Mouse (Mus musculus) urinary bladder, postnatal 4 days (tissue): ENCODE measurements at regions not wholly inside any gene's neighbourhood (a gene's known extent, or its start where the extent isn't known, plus 50 kb on each side); places are given as distances from the start of the nearest gene placed in this dataset.

Source experiments
- DNase-seq, 2 experiments: peaks; one replicate each; pipeline ENCODE4 v3.0.0; 2021 to 2022; ENCODE audit warnings: low spot score in 2 of 2

DNA sequence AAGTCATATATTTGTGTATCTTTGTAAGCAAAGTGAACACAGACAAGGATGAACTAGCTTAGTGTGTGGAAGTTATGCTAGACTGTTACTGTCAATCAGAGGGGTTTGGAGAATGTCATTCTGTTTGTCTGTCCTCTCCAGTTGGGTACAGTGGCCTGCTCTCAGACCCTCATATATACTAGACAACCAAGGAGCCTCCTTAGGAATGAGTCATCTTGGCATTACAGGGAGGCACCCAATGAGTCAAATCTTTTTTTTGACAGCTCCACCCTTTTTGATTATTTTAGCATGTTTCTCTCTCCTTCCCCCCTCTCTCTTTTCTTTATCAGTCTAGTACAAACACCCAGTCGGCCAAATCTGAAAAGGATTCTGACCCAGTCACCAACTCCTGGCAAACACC lies 416.3 kb upstream of the Ubash3b start:
- DNase-seq: no peak

DNA sequence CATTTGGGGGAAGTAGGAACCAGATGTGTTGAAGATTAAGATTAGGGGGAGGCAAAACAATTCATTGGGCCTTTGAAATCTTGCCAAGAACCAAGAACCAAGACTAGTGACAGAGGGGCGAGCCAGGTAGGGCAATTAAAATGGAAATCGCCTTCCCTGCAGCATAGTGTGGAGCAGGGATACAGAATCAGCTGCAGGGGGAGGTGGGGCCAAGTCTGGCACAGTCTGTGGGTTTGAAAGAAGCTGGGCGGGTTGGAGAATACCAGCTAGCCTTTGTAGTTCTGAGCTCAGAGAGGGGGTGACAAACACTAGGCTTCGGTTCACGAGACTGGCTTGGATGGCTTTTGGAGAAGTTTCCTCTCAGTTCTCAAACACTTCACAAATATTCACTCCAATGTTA lies 414.3 kb upstream of the Ubash3b start:
- DNase-seq: no peak

DNA sequence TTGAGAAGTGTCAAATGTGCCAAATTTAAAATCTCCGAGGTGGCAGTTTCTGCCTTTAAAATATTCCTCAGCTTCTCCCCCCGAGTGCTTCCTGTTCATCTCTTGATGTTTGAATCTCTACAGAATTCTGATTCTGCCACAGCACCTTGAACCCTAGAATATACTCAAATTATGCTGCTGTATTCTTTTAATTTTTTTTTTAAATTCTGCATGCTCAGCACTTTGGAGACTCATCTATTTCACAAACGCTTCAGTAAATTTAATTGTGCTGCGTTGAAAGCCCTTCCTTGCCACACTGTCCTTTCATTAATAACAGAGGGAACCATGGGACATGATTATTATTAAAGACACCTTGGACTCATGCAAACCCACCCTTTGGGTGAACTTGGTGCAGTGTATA lies 408.8 kb upstream of the Ubash3b start:
- DNase-seq: no peak

DNA sequence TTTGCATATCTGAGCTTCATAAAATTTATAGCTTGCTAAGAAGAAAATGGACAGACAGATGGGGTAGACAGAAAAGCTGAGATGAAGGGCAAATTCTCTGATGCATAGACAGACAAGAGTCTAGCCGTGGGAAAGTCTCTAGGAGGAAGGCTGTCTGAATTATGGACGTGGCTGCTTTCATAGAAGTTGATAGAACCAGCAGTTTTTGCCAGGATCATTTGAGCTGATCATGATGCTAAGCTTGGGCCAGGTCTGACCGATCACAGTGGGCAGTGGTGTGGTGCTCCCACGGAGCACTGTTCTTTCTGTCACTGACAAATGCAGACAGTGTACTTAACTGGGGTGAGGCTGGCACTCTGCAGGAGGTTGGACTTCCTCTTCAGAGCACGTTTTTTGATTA lies 405.0 kb upstream of the Ubash3b start:
- DNase-seq: no peak

DNA sequence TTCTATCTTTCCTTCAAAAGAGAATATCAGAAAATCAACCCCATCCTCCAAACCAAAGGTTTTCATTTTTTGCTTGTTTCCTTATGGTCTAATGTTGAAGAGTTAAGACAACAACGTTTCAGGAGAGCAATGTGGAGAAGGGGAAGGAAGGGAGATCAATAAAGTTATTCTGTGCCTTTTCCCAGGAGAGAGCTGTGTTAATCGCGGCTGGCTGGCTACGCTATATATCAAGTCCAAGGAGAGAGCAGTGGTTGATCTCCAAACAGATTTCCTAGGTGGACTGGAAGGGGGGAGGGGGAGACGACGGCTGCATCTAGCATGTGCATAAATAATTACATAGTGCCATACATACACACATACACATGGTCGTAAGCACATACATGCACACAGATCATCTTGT lies 404.3 kb upstream of the Ubash3b start:
- no peak for DNase-seq

DNA sequence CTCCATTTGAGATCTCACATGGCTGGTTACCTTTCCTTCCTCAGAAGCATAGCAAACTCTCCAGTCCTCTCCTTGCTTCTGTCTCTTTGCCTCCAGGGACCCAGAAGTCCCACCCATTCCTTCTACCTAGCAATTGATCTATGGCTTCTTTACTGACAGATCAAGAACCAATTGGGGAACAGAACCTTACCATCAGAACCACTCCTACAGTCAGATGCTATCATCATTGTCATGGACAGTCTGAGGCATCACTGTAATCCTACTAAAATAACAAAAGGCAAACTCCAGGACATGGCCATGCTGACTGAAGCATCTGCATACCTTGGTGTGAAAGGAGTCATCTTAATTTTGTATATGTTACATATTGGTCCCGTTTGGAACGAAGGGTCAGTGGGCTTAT lies 401.9 kb upstream of the Ubash3b start:
- DNase-seq: no peak

DNA sequence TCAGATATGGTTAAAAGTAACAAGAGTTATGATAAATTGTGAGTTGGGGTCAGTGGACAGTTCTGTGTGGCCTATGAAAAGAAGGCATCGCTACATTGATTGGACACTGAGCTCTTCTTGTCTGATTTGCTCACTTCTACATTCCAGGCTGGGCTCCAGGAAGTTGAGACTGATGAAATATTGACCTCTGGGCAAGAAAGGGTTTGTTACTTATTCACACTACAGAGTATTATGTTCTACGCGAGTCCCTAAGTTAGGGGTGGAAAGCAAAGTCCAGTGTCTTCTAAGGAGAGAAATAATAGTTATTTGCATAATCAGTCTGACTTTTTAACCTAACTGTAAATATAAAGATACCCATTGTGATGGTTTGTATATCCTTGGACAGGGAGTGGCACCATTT lies 397.0 kb upstream of the Ubash3b start:
- no peak for DNase-seq

DNA sequence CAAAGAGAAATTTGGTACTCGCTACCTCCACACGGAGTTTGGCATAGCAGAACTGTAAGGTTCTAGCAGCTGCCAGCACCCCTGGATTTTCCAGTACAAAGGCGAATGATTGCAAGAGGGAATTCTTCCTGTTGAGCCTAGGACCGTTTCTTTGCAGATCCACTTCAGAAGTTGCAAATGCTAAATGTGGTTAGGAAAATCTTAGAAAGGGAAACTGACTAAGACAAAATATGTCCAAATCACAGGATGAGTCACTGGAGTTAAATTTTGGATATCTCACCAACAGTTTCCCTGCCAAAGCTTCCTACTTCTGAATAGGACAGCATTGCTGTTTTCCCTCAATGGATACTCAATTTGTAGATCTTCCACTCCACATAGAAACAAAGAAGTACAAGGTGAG lies 395.4 kb upstream of the Ubash3b start:
- DNase-seq: no peak

DNA sequence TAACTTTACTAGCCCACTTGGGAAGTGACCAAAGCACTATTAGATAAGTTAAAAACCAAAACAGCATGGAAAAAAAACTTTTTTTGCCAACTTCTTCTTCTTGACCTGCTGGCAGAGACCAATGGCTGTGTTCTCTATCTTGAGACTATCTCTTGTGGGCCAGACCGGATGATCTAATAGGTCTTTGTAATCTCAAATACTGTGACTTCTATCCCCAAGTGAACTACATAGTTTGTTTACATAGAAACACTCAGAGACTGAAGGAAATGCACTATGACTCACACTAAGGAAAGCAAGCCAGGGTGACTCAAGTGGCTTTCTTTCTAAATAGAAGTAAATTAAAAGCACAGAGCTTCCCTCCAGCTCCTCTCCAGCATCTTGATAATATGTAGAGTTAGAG lies 384.3 kb upstream of the Ubash3b start:
- no peak for DNase-seq

DNA sequence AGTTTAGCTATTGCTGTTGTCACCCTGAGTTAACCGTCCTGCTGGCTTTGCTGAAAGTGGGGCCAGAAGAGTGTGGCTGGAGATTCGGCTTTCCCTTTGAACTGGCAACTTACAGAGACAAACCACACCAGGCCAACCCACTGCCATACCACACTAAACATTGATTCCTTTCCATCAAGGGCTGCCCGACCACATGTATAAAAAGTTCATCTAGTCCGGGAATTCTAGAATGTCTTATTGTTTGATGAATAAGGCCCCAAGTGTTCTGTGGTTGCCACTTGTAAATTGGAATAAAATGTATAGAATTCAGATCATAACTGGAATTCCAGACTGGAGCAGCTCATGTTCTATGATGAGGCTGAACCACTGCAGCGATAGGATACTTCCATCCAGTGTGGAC lies 381.0 kb upstream of the Ubash3b start:
- DNase-seq: no peak

DNA sequence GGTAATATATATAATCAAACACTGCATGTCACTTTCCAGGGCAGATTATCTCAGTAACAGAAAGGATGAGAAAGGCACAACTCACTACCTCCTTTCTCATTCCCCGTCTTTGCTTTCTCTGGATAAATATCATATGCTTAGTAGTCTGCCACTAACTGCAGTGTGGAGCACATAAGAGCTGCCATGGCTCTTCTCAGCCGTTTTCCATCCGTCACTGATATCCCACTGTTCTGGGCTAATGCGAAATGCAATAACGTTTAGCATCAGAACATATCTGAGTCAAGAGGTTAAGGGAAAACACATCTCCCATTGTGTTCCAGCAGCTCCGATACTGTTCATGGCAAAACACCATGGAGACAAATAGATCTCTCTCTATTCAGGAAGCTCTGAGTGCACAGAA lies 379.8 kb upstream of the Ubash3b start:
- DNase-seq: no peak

DNA sequence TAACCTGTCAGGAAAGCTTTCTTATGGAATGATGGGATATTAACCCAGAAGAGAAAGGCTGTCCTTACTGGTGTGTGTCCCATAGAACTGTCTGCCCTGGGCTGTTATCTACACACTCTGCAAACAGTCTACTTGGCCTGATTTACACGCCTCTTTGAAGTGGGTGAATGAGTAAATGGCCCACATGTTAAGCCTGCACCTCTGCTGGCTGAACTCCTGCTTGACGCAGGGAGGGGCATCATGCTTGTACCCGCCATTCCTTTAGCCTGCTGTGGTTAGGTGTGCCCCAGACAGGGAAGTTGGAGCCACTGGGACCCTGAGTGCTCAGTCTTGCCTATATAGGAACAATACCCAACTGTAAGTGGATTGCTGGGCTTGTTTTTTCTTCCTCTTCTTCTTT lies 371.3 kb upstream of the Ubash3b start:
- DNase-seq: no peak

DNA sequence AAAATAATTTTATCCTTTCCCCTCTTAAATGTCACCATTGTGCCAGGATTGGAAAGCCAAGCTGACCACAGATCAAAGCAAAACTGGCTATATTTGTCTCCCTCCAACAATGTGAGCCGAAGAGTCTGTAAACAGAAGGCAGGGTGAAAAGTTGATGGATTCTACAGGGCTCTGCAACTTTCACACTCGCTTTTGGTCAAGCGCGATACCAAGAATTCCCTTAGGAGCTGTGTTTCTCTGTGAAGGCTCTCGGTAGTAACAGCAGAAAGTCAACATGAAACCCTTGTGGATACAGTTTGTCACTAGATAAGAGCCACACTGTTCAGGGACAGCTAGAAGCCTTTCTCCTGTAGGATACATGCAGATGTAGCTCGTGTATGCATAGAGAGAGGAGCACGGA lies 370.8 kb upstream of the Ubash3b start:
- DNase-seq: no peak

DNA sequence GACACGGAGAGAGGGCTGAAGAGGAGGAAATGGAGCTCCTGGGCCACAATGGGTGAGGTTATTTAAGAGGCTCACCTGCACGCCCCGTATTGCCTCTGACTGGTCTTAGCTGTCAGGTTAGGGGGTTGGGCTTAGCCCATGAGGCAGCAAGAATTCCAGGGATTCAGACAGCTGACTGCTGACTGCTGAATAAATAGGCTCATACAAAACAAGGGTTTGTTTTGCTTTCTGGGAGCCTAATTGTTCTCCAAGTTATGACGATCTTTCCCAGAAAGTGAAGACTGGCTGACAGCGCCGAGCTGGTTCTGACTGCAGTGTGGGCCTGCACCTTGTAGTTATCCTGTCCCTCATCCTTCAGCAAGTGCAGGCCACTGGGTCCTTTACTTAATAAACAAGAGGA lies 370.1 kb upstream of the Ubash3b start:
- DNase-seq: no peak

DNA sequence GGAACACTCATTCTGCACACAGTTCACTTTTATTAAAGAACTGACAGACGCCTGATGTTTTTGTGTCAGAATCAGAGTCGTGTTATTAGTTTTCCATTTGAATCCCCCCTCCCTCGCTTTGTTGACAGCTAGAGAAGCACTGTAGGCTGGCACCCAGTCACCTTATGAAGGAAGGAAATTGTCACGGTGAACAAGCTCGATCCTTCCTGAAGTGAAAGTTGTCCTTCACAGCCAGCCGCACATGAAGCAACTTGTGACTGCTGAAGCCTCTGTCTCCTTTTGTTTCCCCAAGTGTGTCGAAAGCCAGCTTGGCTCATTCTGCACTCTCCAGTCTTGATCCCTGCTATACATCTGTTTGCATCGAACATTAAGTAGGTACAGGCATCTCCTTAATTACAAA lies 364.6 kb upstream of the Ubash3b start:
- no peak for DNase-seq

DNA sequence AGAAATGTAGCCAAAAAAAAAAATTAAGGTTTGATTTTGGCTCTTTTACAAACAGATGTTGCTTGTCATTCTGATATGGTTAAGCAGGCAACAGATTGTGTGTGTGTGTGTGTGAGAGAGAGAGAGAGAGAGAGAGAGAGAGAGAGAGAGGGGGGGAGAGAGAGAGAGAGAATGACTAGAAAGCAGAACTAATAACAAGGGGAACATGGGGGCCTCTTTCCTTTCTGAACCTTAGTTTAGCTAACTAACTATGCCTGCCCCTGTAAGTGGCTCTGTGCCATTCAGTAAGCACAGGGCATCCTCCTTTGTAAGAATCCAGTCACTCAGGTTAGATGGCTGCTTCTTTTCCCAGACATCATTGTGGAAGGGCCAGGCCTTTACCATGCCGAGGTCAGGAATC lies 364.0 kb upstream of the Ubash3b start:
- DNase-seq: no peak

DNA sequence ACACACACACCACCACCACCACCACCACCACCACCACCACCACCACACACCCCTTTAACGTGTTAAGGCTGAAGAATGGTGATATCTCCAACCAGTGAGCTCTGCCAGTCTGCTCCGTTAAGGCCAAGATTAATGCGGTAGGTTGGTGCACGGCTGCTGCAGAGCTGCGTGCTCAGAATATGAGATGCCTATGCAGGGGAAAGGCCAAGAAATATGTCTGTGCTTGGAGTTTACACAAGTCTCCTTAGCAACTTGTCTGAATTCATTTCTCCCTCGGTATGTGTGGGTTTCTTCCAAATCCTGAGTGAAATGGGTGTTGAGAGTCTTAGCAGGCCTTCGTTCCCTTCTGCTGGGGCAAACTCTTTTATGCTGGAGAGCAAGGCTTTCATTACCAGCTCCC lies 363.1 kb upstream of the Ubash3b start:
- DNase-seq: no peak

DNA sequence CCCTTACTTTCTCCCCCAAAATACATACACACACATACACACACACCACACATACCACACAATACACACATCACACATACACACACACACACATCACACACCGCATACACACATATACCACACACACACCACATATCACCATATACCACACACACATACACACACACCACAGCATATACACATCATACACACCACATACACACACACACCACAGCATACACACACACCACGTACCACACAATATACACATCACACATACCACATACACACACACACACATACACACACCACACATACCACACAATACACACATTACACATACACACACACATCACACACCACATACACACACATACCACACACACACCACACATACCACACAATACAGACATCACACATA lies 362.5 kb upstream of the Ubash3b start:
- DNase-seq: no peak

DNA sequence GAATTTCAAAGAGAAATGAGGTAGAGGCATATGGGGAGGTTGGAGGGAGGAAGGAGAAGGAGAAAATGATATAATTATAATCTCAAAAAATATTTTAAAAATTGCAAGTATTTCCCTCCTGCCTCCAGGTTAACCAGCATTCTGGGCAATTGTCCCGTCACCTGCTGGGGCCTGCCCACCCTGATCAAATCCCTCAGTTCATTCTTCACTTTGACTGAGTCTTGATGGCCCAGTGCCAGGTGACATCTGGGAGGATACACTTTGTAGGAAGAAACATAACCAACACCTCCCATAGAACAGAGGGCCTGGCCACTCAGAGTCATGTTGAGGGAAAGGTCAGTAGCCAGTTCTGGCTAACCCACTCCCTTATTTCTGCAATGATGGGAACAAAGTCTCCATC lies 360.8 kb upstream of the Ubash3b start:
- DNase-seq: no peak

DNA sequence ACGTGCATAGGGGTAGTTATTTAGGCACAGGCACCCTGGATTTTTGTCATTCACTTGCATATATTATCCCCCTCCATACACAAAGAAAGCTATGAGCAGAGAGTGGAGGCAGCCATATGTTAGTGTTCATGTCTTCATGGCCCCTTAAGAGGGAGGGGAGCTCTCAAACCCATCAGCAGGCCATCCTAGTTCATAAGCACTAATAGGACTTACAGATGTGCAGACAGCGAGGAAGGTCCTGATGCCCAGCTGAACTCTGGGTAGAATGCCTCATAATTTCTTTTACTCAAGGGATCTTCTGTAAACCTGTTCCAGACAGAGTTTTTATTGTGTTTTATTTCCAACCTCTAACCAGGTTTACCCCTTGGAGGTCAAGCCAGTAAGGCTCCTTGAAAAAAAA lies 356.3 kb upstream of the Ubash3b start:
- DNase-seq: no peak

DNA sequence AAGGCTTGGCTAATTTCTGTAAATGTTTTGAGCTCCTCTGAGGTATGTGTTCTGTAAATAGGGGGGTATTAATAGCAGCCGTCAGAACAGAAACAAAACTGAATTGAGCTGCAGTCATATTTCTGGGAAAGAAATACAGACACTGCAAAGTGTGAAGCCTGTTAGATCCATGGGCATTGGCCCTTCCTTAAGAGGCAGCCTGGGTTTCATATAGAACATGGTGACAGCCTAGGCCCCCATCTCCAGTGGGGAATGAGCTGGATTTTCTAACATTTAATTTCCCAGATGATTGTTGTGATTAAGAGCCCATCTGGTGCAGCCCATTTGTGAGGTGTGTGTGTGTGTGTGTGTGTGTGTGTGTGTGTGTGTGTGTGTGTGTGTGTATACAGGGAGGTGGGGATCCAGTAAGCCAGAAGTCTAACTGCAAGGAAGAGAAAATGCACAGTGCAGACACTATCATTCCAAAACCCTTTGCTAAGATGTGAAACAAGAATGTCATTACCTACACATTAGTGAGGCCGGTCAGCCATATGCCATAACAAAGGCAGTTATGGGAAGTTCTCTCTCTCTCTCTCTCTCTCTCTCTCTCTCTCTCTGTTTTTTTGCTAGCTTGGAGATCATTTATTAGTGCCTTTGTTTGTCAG lies 355.7 kb upstream of the Ubash3b start:
- no peak for DNase-seq

DNA sequence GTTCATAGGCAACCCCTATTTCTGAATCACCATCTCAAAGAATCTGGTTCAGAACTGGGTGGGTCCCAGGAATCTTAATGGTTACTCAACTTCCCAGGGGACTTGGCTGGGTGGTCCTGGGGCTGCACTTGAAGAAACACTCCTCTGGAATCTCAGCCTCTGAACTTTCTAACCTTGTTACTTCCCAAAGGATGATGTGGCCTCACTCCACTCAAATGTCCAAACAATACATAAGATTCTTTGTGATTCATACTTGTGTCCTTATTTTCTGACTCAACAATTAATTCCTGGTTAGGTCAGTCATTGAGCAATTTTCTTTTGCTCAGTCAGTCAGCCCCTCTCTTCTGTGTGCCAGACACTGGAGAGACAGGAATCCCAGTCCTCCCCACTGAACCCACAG lies 353.7 kb upstream of the Ubash3b start:
- DNase-seq: no peak

DNA sequence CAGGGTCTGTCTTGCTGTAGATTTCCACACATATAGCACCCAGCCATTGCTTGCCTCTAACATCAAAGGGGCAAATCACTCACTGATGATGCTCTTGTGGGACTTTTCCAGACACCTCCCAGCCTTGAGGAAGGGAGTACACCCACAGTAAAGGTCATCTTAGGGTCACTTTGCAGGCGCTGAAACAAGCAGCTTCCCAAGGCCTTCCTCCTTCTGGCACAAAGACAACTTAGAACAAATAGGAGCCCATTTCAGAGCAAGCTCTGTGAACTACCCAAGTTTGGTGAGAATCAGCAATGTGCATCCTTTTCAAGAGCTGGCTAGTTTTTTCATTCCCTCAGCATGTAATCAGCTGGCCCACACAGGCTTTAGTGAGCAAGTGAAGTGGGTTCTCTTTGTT lies 352.2 kb upstream of the Ubash3b start:
- no peak for DNase-seq

DNA sequence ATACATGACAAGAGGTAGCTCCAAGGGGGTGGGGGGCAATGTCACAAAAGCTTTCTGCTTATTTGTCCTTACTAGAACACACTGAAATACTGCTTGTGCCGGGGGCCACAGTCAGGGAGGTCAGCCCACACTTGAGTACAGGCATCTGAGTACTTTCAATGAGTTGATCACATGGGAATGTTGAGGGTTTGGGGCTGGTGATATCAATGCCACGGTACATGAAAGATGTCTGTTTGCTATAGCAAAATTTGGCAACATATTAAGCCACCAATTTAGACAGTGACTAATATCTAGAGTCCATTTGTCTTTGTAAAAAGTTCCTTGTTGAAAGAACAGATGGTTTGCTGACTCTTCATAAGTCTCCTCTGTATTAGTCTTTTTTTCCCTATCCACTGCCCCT lies 348.1 kb upstream of the Ubash3b start:
- DNase-seq: no peak

DNA sequence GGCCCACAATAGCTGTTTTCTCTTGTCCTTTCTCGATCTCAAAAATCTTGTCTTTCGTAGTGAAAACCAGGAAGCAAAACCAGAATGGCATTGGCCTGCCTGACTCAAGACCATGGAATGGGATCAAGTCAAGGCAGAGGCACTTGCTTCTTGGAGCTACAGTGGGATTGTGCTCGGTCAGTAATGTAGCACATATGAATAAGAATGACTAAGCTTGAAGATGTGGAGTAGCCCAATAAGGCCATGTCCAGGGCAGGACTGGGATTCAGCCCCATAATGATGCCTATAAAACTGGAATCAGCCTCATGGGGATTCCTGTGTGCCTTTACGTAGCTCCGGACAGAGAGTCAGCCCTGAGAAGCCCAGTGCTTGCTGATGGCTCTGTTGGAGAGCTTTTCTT lies 347.2 kb upstream of the Ubash3b start:
- no peak for DNase-seq
